Comparison of ENCODE assay signal across 10 mouse cellular contexts in genomic region chr12:54186926-54187623, GRCm38 (mm10). TPM values are rescaled to one million over a fixed set of nuclear protein-coding genes. Genes with fewer than 3 reads are reported as not detected.
DNase-seq lines count a peak whose midpoint lies in the region; ATAC-seq and TF ChIP-seq lines count a peak whose summit lies in the region.
"Had no signal": no experiment of that assay in that cellular context is flagged by ENCODE, and none has a peak within 500 bp of the region (broad histone marks: within the 10 kb centered on the region; RNA-seq: fewer than 3 reads in every experiment).

No protein-coding gene starts in this region.

- TF ChIP-seq CTCF in E14TG2a.4 (conservative IDR thresholded peaks at IDR 0.05; ENCODE audit: low read length) = no peak

- H3K27me3 ChIP-seq in E14TG2a.4 (ENCODE audit: insufficient read depth, low read length) = no peaks in the 10 kb centered on the region
- H3K27me3 ChIP-seq in embryonic facial prominence, embryonic 12.5 days = no peaks in the 10 kb centered on the region
- no peaks in the 10 kb centered on the region for H3K27me3 ChIP-seq in limb, embryonic 14.5 days (ENCODE audit: control insufficient read depth, insufficient read depth, low read length)

- no peak overlapping the region for H3K4me2 ChIP-seq in embryonic facial prominence, embryonic 12.5 days (replicated peaks)
- no peak overlapping the region for H3K4me2 ChIP-seq in limb, embryonic 14.5 days (replicated peaks; ENCODE audit: low read depth, low read length, severe bottlenecking)

- H3K9ac ChIP-seq in embryonic facial prominence, embryonic 12.5 days = no peak overlapping the region
- no peak overlapping the region for H3K9ac ChIP-seq in limb, embryonic 14.5 days (ENCODE audit: low read depth, low read length, severe bottlenecking)

- ATAC-seq in embryonic facial prominence, embryonic 12.5 days (ENCODE audit: insufficient number of reproducible peaks, insufficient read depth, low FRiP score, low TSS enrichment) = no peak
- ATAC-seq in limb, embryonic 14.5 days (ENCODE audit: low FRiP score, low read depth) = no peak
- no peak for ATAC-seq in monocyte, adult 5-6 weeks (replicated peaks; ENCODE audit: insufficient number of reproducible peaks, low FRiP score, low TSS enrichment, poor library complexity, severe bottlenecking)
- ATAC-seq: forebrain, embryonic 14.5 days; inflammation-experienced regulatory T-cells, adult 6 months had no signal

- H3K9me3 ChIP-seq in E14TG2a.4 (ENCODE audit: low read length) = no peaks in the 10 kb centered on the region
- 0 out of 2 replicates have a peak, but pooled peaks cover 3% of the 10 kb centered on the region for H3K9me3 ChIP-seq in embryonic facial prominence, embryonic 12.5 days
- no peaks in the 10 kb centered on the region for H3K9me3 ChIP-seq in limb, embryonic 14.5 days (ENCODE audit: control insufficient read depth, low read length)

- WGBS in embryonic facial prominence, embryonic 12.5 days = 44% methylated on average over 14 of the region's 14 CpGs
- WGBS in limb, embryonic 14.5 days = 40% methylated on average over 14 of the region's 14 CpGs

- no peak for TF ChIP-seq POLR2A in limb, embryonic 14.5 days (IDR thresholded peaks at IDR 0.05; ENCODE audit: borderline replicate concordance, extremely low read depth, insufficient read depth, insufficient read length)

- H3K27ac ChIP-seq in embryonic facial prominence, embryonic 12.5 days = peak overlapping the region; percentile 30; the same call in 1 of the 2 replicates
- peak overlapping the region; percentile 26; the same call in 1 of the 2 replicates for H3K27ac ChIP-seq in limb, embryonic 14.5 days (replicated peaks; ENCODE audit: low read depth, low read length)

- H3K4me3 ChIP-seq in E14TG2a.4 (replicated peaks; ENCODE audit: low read length) = peak overlapping the region; percentile 11; the same call in 1 of the 2 replicates
- H3K4me3 ChIP-seq in embryonic facial prominence, embryonic 12.5 days = no peak overlapping the region
- no peak overlapping the region for H3K4me3 ChIP-seq in limb, embryonic 14.5 days (replicated peaks; ENCODE audit: low read length)

- DNase-seq in kidney, adult 9 months = peak; percentile 22
- DNase-seq in kidney, postnatal 4 days = no peak
- DNase-seq in limb, embryonic 14.5 days (ENCODE audit: low spot score) = no peak
- DNase-seq in spleen, postnatal 36 days (ENCODE audit: low spot score in 2 of 2) = no peak
- DNase-seq: cerebellum, adult 8-10 months had no signal

- peaks cover 66% of the 10 kb centered on the region for H3K4me1 ChIP-seq in E14TG2a.4 (replicated peaks; ENCODE audit: low read depth, low read length)
- peaks cover 26% of the 10 kb centered on the region for H3K4me1 ChIP-seq in embryonic facial prominence, embryonic 12.5 days
- H3K4me1 ChIP-seq in limb, embryonic 14.5 days (ENCODE audit: control insufficient read depth, insufficient read depth, low read length) = peaks cover 31% of the 10 kb centered on the region

- H3K36me3 ChIP-seq in E14TG2a.4 (ENCODE audit: insufficient read depth, low read length) = peaks cover 54% of the 10 kb centered on the region
- no peaks in the 10 kb centered on the region for H3K36me3 ChIP-seq in embryonic facial prominence, embryonic 12.5 days
- no peaks in the 10 kb centered on the region for H3K36me3 ChIP-seq in limb, embryonic 14.5 days (ENCODE audit: control insufficient read depth, insufficient read depth, low read length)

RNA-seq across cellular contexts. Expression of gene Egln3, which starts 16.6 kb away (rescaled TPM):
- 4.2 TPM in 2 replicates for polyA plus RNA-seq in embryonic facial prominence, embryonic 12.5 days (2016; fragmentation: Nextera tagmentation; extraction: Ambion mirVana)
- polyA plus RNA-seq in limb, embryonic 14.5 days (2012; rRNA removed) = 7.7 and 7.8 TPM in 2 replicates
- 5.6 and 7.1 TPM in 2 replicates for polyA plus RNA-seq in limb, embryonic 14.5 days (2014; fragmentation: Nextera tagmentation; extraction: Ambion mirVana)
- 1.8 to 4.0 TPM (median 3.6 TPM) in 3 replicates for total RNA-seq in monocyte, adult 5-6 weeks (2017)
